Mouse (Mus musculus) liver, embryonic 16.5 days (tissue): ENCODE measurements around the gene Vwa8. TPM values are rescaled to one million over a fixed set of nuclear protein-coding genes. Genes with fewer than 3 reads are reported as not detected.

Experiments used
- ATAC-seq: fragments of 200-750 bp; cut with Nextera tagmentation; 2 replicates; pipeline ENCODE4 v1.8.0; 2017; ENCODE audit warnings: low read depth, mild to moderate bottlenecking, moderate number of reproducible peaks, moderate library complexity
- H3K27ac ChIP-seq: fragments of 300-500 bp; sonication (generic); 2 replicates; pipeline ENCODE4 v1.5.1; 2014; ENCODE audit warnings: mild to moderate bottlenecking, low read length
- H3K27me3 ChIP-seq: fragments of 300-500 bp; sonication (generic); 2 replicates; pipeline ENCODE4 v1.6.1; 2014; ENCODE audit warnings: low read depth, low read length, mixed read lengths; ENCODE audit not compliant: control insufficient read depth, insufficient read depth
- H3K36me3 ChIP-seq: fragments of 300-500 bp; sonication (generic); 2 replicates; pipeline ENCODE4 v1.6.1; 2014; ENCODE audit warnings: mild to moderate bottlenecking; ENCODE audit not compliant: control insufficient read depth, insufficient read depth
- H3K4me1 ChIP-seq: fragments of 300-500 bp; sonication (generic); 2 replicates; pipeline ENCODE4 v1.6.1; 2014; ENCODE audit warnings: low read depth, low read length, mixed read lengths; ENCODE audit not compliant: control insufficient read depth
- H3K4me2 ChIP-seq: fragments of 300-500 bp; sonication (generic); 2 replicates; pipeline ENCODE4 v1.6.1; 2014; ENCODE audit warnings: low read depth, low read length, mixed read lengths
- H3K4me3 ChIP-seq: fragments of 300-500 bp; sonication (generic); 2 replicates; pipeline ENCODE4 v1.5.1; 2014; ENCODE audit warnings: low read depth, mild to moderate bottlenecking, low read length
- H3K9ac ChIP-seq: fragments of 300-500 bp; sonication (generic); 2 replicates; pipeline ENCODE4 v1.6.1; 2014; ENCODE audit warnings: low read depth, low read length
- H3K9me3 ChIP-seq: fragments of 300-500 bp; sonication (generic); replicated peaks from 2 replicates; pipeline ENCODE4 v1.6.1; 2016; ENCODE audit warnings: low read length; ENCODE audit not compliant: control insufficient read depth
- WGBS: fragments of 180-500 bp; shearing (Covaris S2); extraction: QIAGEN DNeasy Blood & Tissue Kit; methylation state at CpG from one replicate; pipeline ENCODE4 v1.1.7; 2014; ENCODE audit not compliant: insufficient replicate concordance; 5-methylcytosine and 5-hydroxymethylcytosine counted together
- polyA plus RNA-seq: library from polyadenylated mRNA; unstranded; fragments of >200 nt; fragmentation: Nextera tagmentation; extraction: Ambion mirVana; gene quantifications from 2 replicates; pipeline ENCODE4 v1.2.1, GENCODE M21; 2015

Vwa8 gene
- polyA plus RNA-seq, 1 experiment from 2014 or later = 9.5 TPM

GRCm38 (mm10) chr14:79144278-79145224 is 295.7 kb downstream of the Vwa8 start:
- no peak for ATAC-seq
- H3K27ac ChIP-seq = no peak overlapping the region
- no peak overlapping the region for H3K4me3 ChIP-seq

DNA sequence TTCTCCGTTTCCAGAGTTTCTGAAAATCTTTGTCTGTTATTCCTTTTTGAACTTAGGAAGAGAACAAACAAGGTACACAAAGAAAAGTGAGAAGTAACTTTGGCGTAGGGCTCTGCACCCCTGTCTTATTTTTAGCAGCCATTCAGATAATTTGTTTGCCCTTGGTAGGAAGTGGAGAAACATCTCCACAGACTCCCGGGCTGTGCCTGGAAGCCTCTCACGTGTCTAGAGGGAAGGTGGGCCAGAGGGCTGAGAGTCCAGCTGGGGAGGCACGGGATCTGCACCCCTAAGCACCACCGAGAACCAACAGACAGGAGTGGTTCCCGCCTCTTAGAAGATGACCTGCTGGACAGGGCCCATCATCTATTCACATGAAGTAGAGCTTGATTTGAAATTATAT is 302.9 kb downstream of the Vwa8 start:
- no peak overlapping the region for H3K9ac ChIP-seq
- no peaks in the 10 kb centered on the region for H3K9me3 ChIP-seq
- no peaks in the 10 kb centered on the region for H3K4me1 ChIP-seq
- H3K36me3 ChIP-seq = no peaks in the 10 kb centered on the region
- H3K27ac ChIP-seq = no peak overlapping the region
- WGBS = 56% methylated on average over 7 of the region's 7 CpGs
- no peak for ATAC-seq
- H3K4me2 ChIP-seq = no peak overlapping the region
- no peak overlapping the region for H3K4me3 ChIP-seq
- H3K27me3 ChIP-seq = no peaks in the 10 kb centered on the region

More at GRCm38 (mm10) chr14:79144278-79145224, 295.7 kb downstream of the Vwa8 start:
- WGBS = 78% methylated on average over 13 of the region's 13 CpGs
- Histone ChIP-seq H3K4me2 (no peak overlapping the region), H3K9ac (no peak overlapping the region), H3K9me3 (no peaks in the 10 kb centered on the region), H3K36me3 (no peaks in the 10 kb centered on the region), H3K27me3 (no peaks in the 10 kb centered on the region), H3K4me1 (no peaks in the 10 kb centered on the region)

- H3K36me3 ChIP-seq = no peaks in the 10 kb centered on the region
- H3K9ac ChIP-seq = no peak overlapping the region
- ATAC-seq = no peak
- H3K27ac ChIP-seq = no peak overlapping the region
- WGBS = 42% methylated on average over 6 of the region's 6 CpGs
- no peaks in the 10 kb centered on the region for H3K4me1 ChIP-seq
- H3K4me3 ChIP-seq = no peak overlapping the region
- no peaks in the 10 kb centered on the region for H3K27me3 ChIP-seq
- H3K9me3 ChIP-seq = no peaks in the 10 kb centered on the region
- H3K4me2 ChIP-seq = no peak overlapping the region
These were observed 305.0 kb downstream of the Vwa8 start for GRCm38 (mm10) chr14:79153896-79154295.

GRCm38 (mm10) chr14:79154961-79155360 is 306.1 kb downstream of the Vwa8 start:
- no peak for ATAC-seq
- Histone ChIP-seq H3K9me3 (no peaks in the 10 kb centered on the region), H3K27ac (no peak overlapping the region), H3K4me1 (no peaks in the 10 kb centered on the region), H3K9ac (no peak overlapping the region), H3K36me3 (no peaks in the 10 kb centered on the region), H3K4me3 (no peak overlapping the region), H3K4me2 (no peak overlapping the region), H3K27me3 (no peaks in the 10 kb centered on the region)
- WGBS = 70% methylated on average over 11 of the region's 11 CpGs

DNA sequence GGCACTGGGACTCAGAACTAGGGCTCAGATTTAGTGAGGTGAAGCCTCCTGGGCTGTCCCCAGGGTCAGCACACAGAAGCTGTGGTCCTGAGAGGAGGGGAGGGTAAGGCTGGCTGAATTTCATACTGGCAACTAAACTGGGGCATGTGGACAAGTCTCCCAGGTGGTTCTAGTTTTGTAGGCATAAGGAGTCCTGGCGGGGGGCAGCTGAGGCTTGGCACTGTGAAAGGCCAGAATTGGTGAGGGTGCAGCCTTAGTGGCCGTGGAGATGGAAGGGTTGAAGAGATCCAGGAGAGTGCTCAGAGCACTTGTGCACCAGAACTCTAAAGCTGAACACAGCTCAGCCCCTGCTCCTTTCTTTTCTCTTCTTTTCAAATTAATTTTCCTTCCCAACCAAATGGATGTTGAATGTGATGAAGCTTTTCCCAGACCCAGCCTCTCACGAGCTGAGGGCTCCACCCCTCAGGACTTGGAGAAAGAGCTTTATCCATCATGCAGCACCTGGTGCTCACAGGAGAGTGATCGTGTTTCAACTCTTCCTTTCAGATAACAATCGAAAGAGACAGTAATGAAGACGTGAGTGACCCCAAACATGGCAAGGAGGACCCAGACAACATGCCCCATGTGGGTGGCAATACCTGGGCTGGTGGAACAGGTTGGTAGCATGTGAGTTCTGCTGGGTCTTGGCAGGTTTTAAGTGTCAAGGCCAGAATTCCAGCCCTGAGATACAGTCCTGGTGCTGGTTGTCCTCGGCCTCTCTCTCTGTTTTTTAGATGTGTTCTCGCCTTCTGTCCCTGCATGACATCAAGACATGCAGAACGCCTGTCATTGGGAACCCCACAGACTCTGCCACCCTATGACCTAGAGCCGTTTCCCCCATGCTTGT is 307.9 kb downstream of the Vwa8 start:
- ATAC-seq = no peak
- H3K9me3 ChIP-seq = no peaks in the 10 kb centered on the region
- no peak overlapping the region for H3K4me3 ChIP-seq
- no peaks in the 10 kb centered on the region for H3K27me3 ChIP-seq
- WGBS = 57% methylated on average over 10 of the region's 10 CpGs
- no peaks in the 10 kb centered on the region for H3K36me3 ChIP-seq
- no peak overlapping the region for H3K9ac ChIP-seq
- H3K27ac ChIP-seq = no peak overlapping the region
- no peak overlapping the region for H3K4me2 ChIP-seq
- no peaks in the 10 kb centered on the region for H3K4me1 ChIP-seq

DNA sequence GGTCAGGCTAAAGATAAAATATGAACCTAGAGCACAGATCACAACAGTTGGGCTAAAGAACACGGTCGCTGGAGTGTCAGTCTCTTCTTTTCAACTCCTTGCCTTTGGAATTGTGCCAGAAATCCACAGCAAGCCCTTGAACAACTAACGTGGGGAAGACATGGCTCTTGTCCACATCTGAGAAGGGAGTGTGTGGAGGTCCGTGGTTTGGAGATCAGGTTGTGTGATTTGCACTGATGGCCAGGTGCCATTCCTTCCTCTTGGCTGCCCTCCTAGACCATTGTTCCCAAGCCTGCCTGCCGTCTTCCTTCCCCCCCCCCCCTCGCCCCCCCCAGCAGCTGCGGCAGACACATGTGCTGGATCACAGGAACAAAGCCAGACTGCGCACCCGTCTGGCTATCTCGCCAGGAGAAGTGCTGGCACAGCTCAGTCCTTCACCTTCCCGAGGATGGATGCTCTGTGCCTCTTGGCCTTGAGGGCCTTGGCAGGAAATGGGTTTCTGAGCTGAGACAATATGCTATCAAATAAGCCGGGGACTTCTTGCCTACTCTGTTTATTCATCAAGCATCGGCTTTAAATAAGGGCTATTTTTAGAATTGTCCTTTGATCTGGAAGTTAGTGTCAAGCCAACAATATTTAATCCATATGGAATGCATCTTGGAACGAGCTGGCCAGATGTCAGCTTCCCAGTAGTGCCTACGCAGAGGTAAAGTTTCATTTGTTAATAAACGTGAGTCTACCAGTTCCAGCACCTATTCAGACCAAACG is 308.8 kb downstream of the Vwa8 start:
- Histone ChIP-seq H3K9ac (no peak overlapping the region), H3K4me1 (no peaks in the 10 kb centered on the region), H3K4me2 (no peak overlapping the region), H3K27ac (no peak overlapping the region), H3K27me3 (no peaks in the 10 kb centered on the region), H3K4me3 (no peak overlapping the region), H3K36me3 (no peaks in the 10 kb centered on the region), H3K9me3 (no peaks in the 10 kb centered on the region)
- ATAC-seq = peak; percentile 39; the same call in 1 of the 2 replicates
- 54% methylated on average over 15 of the region's 17 CpGs for WGBS

DNA sequence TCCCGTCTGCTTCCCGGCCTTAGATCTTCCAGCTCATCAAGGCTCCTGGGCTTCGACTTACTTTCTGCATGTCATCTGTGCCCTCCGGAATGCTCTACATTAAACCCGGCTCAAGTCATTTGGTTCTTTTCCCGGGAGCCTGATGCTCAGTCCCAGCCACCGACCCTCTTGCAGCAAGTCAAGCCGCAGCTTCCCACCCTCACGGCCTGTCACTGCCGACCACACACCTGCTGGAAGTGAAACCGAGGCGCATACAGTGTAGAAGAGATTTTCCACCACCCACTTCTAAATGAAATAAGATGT is 309.3 kb downstream of the Vwa8 start:
- ATAC-seq = no peak
- H3K27me3 ChIP-seq = no peaks in the 10 kb centered on the region
- no peaks in the 10 kb centered on the region for H3K4me1 ChIP-seq
- no peaks in the 10 kb centered on the region for H3K36me3 ChIP-seq
- H3K9me3 ChIP-seq = no peaks in the 10 kb centered on the region
- no peak overlapping the region for H3K27ac ChIP-seq
- H3K9ac ChIP-seq = no peak overlapping the region
- no peak overlapping the region for H3K4me3 ChIP-seq
- WGBS = 77% methylated on average over 12 of the region's 12 CpGs
- H3K4me2 ChIP-seq = no peak overlapping the region

DNA sequence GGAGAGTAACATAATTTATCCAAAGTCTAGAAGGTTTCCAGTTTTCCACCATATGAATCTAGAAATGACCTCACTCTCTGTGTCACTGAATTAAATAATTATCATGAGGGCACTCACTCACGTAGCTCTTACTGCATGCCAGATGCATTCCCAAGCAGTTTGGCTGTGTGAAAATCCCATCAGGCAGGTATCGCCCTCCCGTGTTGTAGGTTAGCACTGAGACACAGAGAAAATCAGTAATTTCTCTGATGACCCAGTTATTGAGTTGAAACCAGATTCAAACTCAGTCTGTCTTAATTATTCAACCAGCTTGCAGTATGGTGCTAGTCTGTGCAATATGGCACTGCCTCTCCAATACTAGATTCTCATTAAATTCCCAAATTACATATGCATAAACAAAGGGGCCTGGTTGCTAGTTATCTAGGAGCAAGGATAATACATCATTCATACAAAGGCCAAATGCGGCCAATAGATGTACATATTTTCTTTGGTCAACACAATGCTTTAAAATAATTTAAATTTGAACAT is 309.9 kb downstream of the Vwa8 start:
- ATAC-seq = no peak
- H3K36me3 ChIP-seq = no peaks in the 10 kb centered on the region
- no peak overlapping the region for H3K9ac ChIP-seq
- H3K4me3 ChIP-seq = no peak overlapping the region
- H3K27ac ChIP-seq = no peak overlapping the region
- no peaks in the 10 kb centered on the region for H3K9me3 ChIP-seq
- no peaks in the 10 kb centered on the region for H3K4me1 ChIP-seq
- WGBS = 75% methylated on average over 4 of the region's 4 CpGs
- H3K4me2 ChIP-seq = no peak overlapping the region
- no peaks in the 10 kb centered on the region for H3K27me3 ChIP-seq
